Mouse (Mus musculus): ENCODE results near the gene Taf8. TPM values are rescaled to one million over a fixed set of nuclear protein-coding genes. Genes with fewer than 3 reads are reported as not detected.

The Taf8 gene
- polyA plus RNA-seq, 1 experiment, result 26.5 TPM

GRCm38 (mm10) chr17:47521551-47522258 lies 19.6 kb upstream of the Taf8 start:
- WGBS, result 3% methylated on average over 17 of the region's 17 CpGs
- peak overlapping the region; percentile 37; the same call in 1 of the 2 replicates for H3K27ac ChIP-seq (ENCODE audit: insufficient read depth, low read length)
- H3K27me3 ChIP-seq (ENCODE audit: control insufficient read depth, insufficient read depth, low read length), result no peaks in the 10 kb centered on the region
- peak; percentile 57 to 64 for DNase-seq (ENCODE audit: low read depth in 1 of 2, low spot score in 2 of 2)
- H3K36me3 ChIP-seq (ENCODE audit: control insufficient read depth, insufficient read depth, low read length), result peaks cover 15% of the 10 kb centered on the region
- peaks cover 36% of the 10 kb centered on the region for H3K4me1 ChIP-seq (ENCODE audit: control insufficient read depth, insufficient read depth, insufficient read length)
- no peak overlapping the region for H3K4me3 ChIP-seq (ENCODE audit: extremely low read depth, insufficient read depth, insufficient read length)
- TF ChIP-seq POLR2A (IDR thresholded peaks at IDR 0.05; ENCODE audit: low read depth, low read length) (no peak), CTCF (IDR thresholded peaks at IDR 0.05; ENCODE audit: extremely low read depth, insufficient read depth, insufficient read length, insufficient replicate concordance) (no peak)

- no peaks in the 10 kb centered on the region for H3K27me3 ChIP-seq (ENCODE audit: control insufficient read depth, insufficient read depth, low read length)
- no peak for TF ChIP-seq POLR2A (IDR thresholded peaks at IDR 0.05; ENCODE audit: low read depth, low read length)
- no peak for TF ChIP-seq CTCF (IDR thresholded peaks at IDR 0.05; ENCODE audit: extremely low read depth, insufficient read depth, insufficient read length, insufficient replicate concordance)
- H3K27ac ChIP-seq (ENCODE audit: insufficient read depth, low read length), result peak overlapping the region; percentile 9; the same call in 1 of the 2 replicates
- H3K4me1 ChIP-seq (ENCODE audit: control insufficient read depth, insufficient read depth, insufficient read length), result peaks cover 36% of the 10 kb centered on the region
- H3K4me3 ChIP-seq (ENCODE audit: extremely low read depth, insufficient read depth, insufficient read length), result no peak overlapping the region
- WGBS, result 64% methylated on average over 8 of the region's 8 CpGs
- peaks cover 23% of the 10 kb centered on the region for H3K36me3 ChIP-seq (ENCODE audit: control insufficient read depth, insufficient read depth, low read length)
- DNase-seq (ENCODE audit: low read depth in 1 of 2, low spot score in 2 of 2), result no peak
These were observed 16.1 kb upstream of the Taf8 start for GRCm38 (mm10) chr17:47518205-47518604.

- 96% methylated on average over 3 of the region's 3 CpGs for WGBS
- no peak overlapping the region for H3K4me3 ChIP-seq (ENCODE audit: extremely low read depth, insufficient read depth, insufficient read length)
These were observed 14.1 kb upstream of the Taf8 start for GRCm38 (mm10) chr17:47516232-47516631.

GRCm38 (mm10) chr17:47515180-47515844 lies 13.2 kb upstream of the Taf8 start:
- Histone ChIP-seq H3K4me1 (ENCODE audit: control insufficient read depth, insufficient read depth, insufficient read length) (peaks cover 37% of the 10 kb centered on the region; the same call in 1 of the 2 replicates), H3K27ac (ENCODE audit: insufficient read depth, low read length) (no peak overlapping the region), H3K27me3 (ENCODE audit: control insufficient read depth, insufficient read depth, low read length) (no peaks in the 10 kb centered on the region), H3K36me3 (ENCODE audit: control insufficient read depth, insufficient read depth, low read length) (peaks cover 22% of the 10 kb centered on the region), H3K4me3 (ENCODE audit: extremely low read depth, insufficient read depth, insufficient read length) (no peak overlapping the region)
- WGBS, result 45% methylated on average over 7 of the region's 7 CpGs
- DNase-seq (ENCODE audit: low read depth in 1 of 2, low spot score in 2 of 2), result no peak
- TF ChIP-seq POLR2A (IDR thresholded peaks at IDR 0.05; ENCODE audit: low read depth, low read length), result no peak
- TF ChIP-seq CTCF (IDR thresholded peaks at IDR 0.05; ENCODE audit: extremely low read depth, insufficient read depth, insufficient read length, insufficient replicate concordance), result no peak

More at GRCm38 (mm10) chr17:47516232-47516631, 14.1 kb upstream of the Taf8 start:
- no peak for DNase-seq (ENCODE audit: low read depth in 1 of 2, low spot score in 2 of 2)
- Histone ChIP-seq H3K27me3 (ENCODE audit: control insufficient read depth, insufficient read depth, low read length) (no peaks in the 10 kb centered on the region), H3K4me1 (ENCODE audit: control insufficient read depth, insufficient read depth, insufficient read length) (peaks cover 34% of the 10 kb centered on the region; the same call in 1 of the 2 replicates), H3K27ac (ENCODE audit: insufficient read depth, low read length) (no peak overlapping the region), H3K36me3 (ENCODE audit: control insufficient read depth, insufficient read depth, low read length) (peaks cover 22% of the 10 kb centered on the region)
- TF ChIP-seq POLR2A (IDR thresholded peaks at IDR 0.05; ENCODE audit: low read depth, low read length) (no peak), CTCF (IDR thresholded peaks at IDR 0.05; ENCODE audit: extremely low read depth, insufficient read depth, insufficient read length, insufficient replicate concordance) (no peak)

- peaks cover 43% of the 10 kb centered on the region; the same call in 1 of the 2 replicates for H3K4me1 ChIP-seq (ENCODE audit: control insufficient read depth, insufficient read depth, insufficient read length)
- no peak for DNase-seq (ENCODE audit: low read depth in 1 of 2, low spot score in 2 of 2)
- TF ChIP-seq POLR2A (IDR thresholded peaks at IDR 0.05; ENCODE audit: low read depth, low read length), result no peak
- TF ChIP-seq CTCF (IDR thresholded peaks at IDR 0.05; ENCODE audit: extremely low read depth, insufficient read depth, insufficient read length, insufficient replicate concordance), result no peak
- H3K4me3 ChIP-seq (ENCODE audit: extremely low read depth, insufficient read depth, insufficient read length), result no peak overlapping the region
- no peak overlapping the region; the same call in 1 of the 2 replicates for H3K27ac ChIP-seq (ENCODE audit: insufficient read depth, low read length)
- WGBS, result 52% methylated on average over 10 of the region's 10 CpGs
- H3K36me3 ChIP-seq (ENCODE audit: control insufficient read depth, insufficient read depth, low read length), result peaks cover 25% of the 10 kb centered on the region
- no peaks in the 10 kb centered on the region for H3K27me3 ChIP-seq (ENCODE audit: control insufficient read depth, insufficient read depth, low read length)
These were observed 11.1 kb upstream of the Taf8 start for GRCm38 (mm10) chr17:47512956-47513775.

Measured in spleen, adult 2 months (tissue).